Mouse (Mus musculus): Measurements from ENCODE around the gene Zfp65.
"Not testable (repeated sequence)": the region's sequence is repeated elsewhere in the genome, so short reads cannot be mapped to it uniquely, and the experiment has no call there.

- not testable (repeated sequence) for TF ChIP-seq CTCF, POLR2A (IDR thresholded peaks at IDR 0.05; ENCODE audit: insufficient read depth, low read depth, low read length)
Measured at GRCm38 (mm10) chr13:67683841-67684240, 45.1 kb downstream of the Zfp65 start.
